Mouse (Mus musculus) hindbrain, embryonic 13.5 days (tissue): ENCODE results near the gene Sys1. TPM values are rescaled to one million over a fixed set of nuclear protein-coding genes. Genes with fewer than 3 reads are reported as not detected.

ENCODE experiments used
- ATAC-seq: fragments of 200-750 bp; cut with Nextera tagmentation; 2 replicates; pipeline ENCODE4 v1.8.0; 2017; ENCODE audit warnings: moderate TSS enrichment; ENCODE audit not compliant: low FRiP score
- H3K27ac ChIP-seq: fragments of 300-500 bp; sonication (generic); 2 replicates; pipeline ENCODE4 v1.5.1; 2015; ENCODE audit warnings: inconsistent platforms, mild to moderate bottlenecking, moderate library complexity
- H3K27me3 ChIP-seq: fragments of 300-500 bp; sonication (generic); 2 replicates; pipeline ENCODE4 v1.6.1; 2015; ENCODE audit warnings: mild to moderate bottlenecking, inconsistent platforms
- H3K36me3 ChIP-seq: fragments of 300-500 bp; sonication (generic); 2 replicates; pipeline ENCODE4 v1.6.1; 2015; ENCODE audit warnings: mild to moderate bottlenecking, inconsistent platforms
- H3K4me1 ChIP-seq: fragments of 300-500 bp; sonication (generic); replicated peaks from 2 replicates; pipeline ENCODE4 v1.6.1; 2015; ENCODE audit warnings: inconsistent platforms
- H3K4me2 ChIP-seq: fragments of 300-500 bp; sonication (generic); 2 replicates; pipeline ENCODE4 v1.6.1; 2015; ENCODE audit warnings: inconsistent platforms, mild to moderate bottlenecking, moderate library complexity
- H3K4me3 ChIP-seq: fragments of 300-500 bp; sonication (generic); 2 replicates; pipeline ENCODE4 v1.5.1; 2015; ENCODE audit warnings: mild to moderate bottlenecking, inconsistent platforms
- H3K9ac ChIP-seq: fragments of 300-500 bp; sonication (generic); 2 replicates; pipeline ENCODE4 v1.6.1; 2015; ENCODE audit warnings: mild to moderate bottlenecking, inconsistent platforms
- H3K9me3 ChIP-seq: fragments of 300-500 bp; sonication (generic); 2 replicates; pipeline ENCODE4 v1.6.1; 2016; ENCODE audit warnings: inconsistent platforms
- WGBS: fragments of 180-500 bp; shearing (Covaris S2); methylation state at CpG from one replicate; pipeline ENCODE4 v1.1.7; 2015; 5-methylcytosine and 5-hydroxymethylcytosine counted together
- polyA plus RNA-seq: library from polyadenylated mRNA; unstranded; fragments of >200 nt; fragmentation: Nextera tagmentation; extraction: Ambion mirVana; gene quantifications from 2 replicates; pipeline ENCODE4 v1.2.1, GENCODE M21; 2015

Gene Sys1
- polyA plus RNA-seq = 84.3 and 85.3 TPM in 2 replicates

DNA sequence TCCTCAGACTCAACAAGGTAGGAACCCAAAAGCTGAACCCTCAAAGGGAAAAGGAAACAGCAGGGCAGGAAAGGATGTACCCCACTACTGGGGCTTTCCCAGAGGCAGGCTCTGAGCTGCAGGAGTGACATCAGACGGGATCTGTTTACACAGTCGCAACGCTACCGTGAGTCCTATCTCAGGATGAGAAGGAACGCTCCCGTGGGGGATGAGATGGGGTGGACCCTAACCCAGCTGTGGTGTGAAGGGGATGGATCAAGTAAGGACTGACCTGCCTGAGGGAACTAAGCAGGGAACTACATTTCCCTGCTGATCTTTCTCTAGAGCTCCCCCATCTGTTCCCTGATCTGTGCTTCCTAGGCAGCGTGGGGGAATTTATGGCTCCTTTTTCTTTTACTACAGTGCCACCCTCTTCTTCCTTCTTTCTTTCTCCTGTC lies at the start of gene Sys1:
Gene Sys1, plus strand, starts transcription at position 101 of the 437 bp plus-strand sequence.
- Histone ChIP-seq H3K36me3 (no peaks in the 10 kb centered on the region), H3K4me3 (peak within 1 kb of the TSS; percentile 20), H3K27ac (peak within 1 kb of the TSS; percentile 44; the same call in 1 of the 2 replicates), H3K4me2 (peak within 1 kb of the TSS; percentile 35), H3K27me3 (no peaks in the 10 kb centered on the region), H3K4me1 (peaks cover 14% of the 10 kb centered on the region), H3K9me3 (no peaks in the 10 kb centered on the region), H3K9ac (peak within 1 kb of the TSS; percentile 62; the same call in 1 of the 2 replicates)
- ATAC-seq = no peak
- 3% methylated on average over 7 of the region's 7 CpGs for WGBS

DNA sequence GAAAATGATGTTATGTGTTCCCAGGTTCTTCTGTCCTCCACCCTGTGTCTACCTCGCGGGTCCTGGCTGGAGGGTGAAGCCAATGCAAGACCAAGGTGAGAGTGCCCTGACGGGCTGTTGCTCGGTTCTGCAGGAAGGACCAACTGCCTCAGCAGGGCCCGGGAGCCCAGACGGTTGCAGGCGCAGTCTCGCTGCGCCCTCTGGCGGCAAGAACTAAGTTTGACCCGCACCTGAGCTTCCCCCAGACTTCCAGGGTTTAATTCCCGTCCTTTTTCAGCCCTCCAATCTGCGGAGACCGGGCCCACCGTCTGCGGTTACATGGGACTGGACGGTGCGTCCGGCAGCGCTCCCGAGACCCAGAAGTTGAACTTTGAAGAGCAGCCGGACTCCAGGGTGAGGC lies 49.1 kb upstream of the Sys1 start:
- Histone ChIP-seq H3K4me1 (peaks cover 20% of the 10 kb centered on the region), H3K4me3 (no peak overlapping the region), H3K9me3 (no peaks in the 10 kb centered on the region), H3K9ac (no peak overlapping the region), H3K27ac (no peak overlapping the region), H3K27me3 (peaks cover 84% of the 10 kb centered on the region), H3K4me2 (no peak overlapping the region), H3K36me3 (no peaks in the 10 kb centered on the region)
- no peak for ATAC-seq
- WGBS = 1% methylated on average over 22 of the region's 22 CpGs

DNA sequence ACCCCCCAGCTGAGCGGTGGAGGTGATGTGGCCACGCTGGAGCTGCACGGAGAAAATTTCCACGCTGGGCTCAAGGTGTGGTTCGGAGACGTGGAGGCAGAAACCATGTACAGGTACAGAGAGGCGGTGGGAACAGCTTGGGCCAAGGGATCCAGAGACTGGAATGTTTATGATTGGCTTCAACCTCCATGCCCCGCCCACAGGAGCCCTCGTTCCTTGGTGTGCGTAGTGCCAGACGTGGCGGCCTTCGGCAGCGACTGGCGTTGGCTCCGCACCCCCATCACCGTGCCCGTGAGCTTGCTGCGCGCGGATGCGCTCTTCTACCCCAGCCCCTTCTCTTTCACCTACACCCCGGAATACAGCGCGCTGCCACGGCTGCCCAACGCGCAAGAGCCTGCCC lies 42.6 kb upstream of the Sys1 start:
- ATAC-seq = no peak
- peaks cover 38% of the 10 kb centered on the region for H3K27me3 ChIP-seq

DNA sequence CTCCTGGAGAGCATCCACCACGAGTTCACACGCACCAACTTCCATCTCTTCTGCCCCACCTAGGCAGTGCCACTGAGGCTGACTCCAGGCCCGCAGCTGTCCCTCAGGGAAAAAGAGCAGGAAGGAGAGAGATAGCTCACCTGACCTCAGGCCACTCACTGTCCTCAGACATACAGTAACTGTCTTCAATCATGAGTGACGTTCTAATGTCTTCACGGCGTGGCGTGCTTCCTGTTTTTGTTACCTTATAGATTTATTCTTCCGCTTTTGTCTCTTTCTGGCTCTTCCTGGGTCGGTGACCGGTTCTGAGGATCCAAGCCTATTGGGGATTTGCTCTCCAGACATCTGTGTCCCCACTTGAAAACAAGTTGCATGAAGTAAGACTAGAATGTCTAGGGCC lies 42.2 kb upstream of the Sys1 start:
- Histone ChIP-seq H3K27me3 (peaks cover 35% of the 10 kb centered on the region), H3K4me3 (peak overlapping the region; percentile 24), H3K27ac (no peak overlapping the region), H3K36me3 (no peaks in the 10 kb centered on the region), H3K4me1 (0 out of 2 replicates have a peak, but pooled peaks cover 4% of the 10 kb centered on the region), H3K9me3 (no peaks in the 10 kb centered on the region), H3K9ac (peak overlapping the region; percentile 49), H3K4me2 (peak overlapping the region; percentile 47)
- ATAC-seq = no peak
- WGBS = 80% methylated on average over 10 of the region's 10 CpGs

More for the DNA sequence above, 42.6 kb upstream of the Sys1 start:
- WGBS = 28% methylated on average over 28 of the region's 28 CpGs
- Histone ChIP-seq H3K27ac (no peak overlapping the region), H3K36me3 (no peaks in the 10 kb centered on the region), H3K9ac (peak overlapping the region; percentile 49), H3K4me1 (0 out of 2 replicates have a peak, but pooled peaks cover 4% of the 10 kb centered on the region), H3K9me3 (no peaks in the 10 kb centered on the region), H3K4me2 (peak overlapping the region; percentile 47), H3K4me3 (peak overlapping the region; percentile 24)

DNA sequence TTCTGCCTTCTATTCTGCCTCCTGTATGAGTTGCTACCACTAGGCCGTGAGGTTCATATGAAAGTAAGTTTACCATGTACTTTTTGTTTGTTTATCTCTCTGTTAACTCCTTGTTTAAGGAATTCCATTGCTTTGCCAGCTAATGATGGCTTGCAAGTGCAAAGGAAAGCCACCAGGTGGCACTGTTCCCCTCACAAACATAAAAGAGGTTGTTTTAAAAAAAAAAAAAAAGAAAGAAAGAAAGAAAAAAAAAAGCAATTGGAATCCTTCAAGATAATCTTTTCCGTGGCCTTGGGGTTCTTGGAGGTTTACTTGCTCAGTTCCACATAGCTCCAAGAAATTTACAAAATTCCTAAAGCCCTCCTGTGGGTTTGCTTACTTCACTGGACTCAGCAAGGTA lies 39.6 kb upstream of the Sys1 start:
- H3K4me2 ChIP-seq = no peak overlapping the region
- H3K4me1 ChIP-seq = 0 out of 2 replicates have a peak, but pooled peaks cover 4% of the 10 kb centered on the region
- no peak for ATAC-seq
- no peaks in the 10 kb centered on the region for H3K36me3 ChIP-seq
- H3K27ac ChIP-seq = no peak overlapping the region
- peaks cover 20% of the 10 kb centered on the region for H3K27me3 ChIP-seq
- 2% methylated on average over 2 of the region's 2 CpGs for WGBS
- no peak overlapping the region for H3K4me3 ChIP-seq
- no peaks in the 10 kb centered on the region for H3K9me3 ChIP-seq
- no peak overlapping the region for H3K9ac ChIP-seq

DNA sequence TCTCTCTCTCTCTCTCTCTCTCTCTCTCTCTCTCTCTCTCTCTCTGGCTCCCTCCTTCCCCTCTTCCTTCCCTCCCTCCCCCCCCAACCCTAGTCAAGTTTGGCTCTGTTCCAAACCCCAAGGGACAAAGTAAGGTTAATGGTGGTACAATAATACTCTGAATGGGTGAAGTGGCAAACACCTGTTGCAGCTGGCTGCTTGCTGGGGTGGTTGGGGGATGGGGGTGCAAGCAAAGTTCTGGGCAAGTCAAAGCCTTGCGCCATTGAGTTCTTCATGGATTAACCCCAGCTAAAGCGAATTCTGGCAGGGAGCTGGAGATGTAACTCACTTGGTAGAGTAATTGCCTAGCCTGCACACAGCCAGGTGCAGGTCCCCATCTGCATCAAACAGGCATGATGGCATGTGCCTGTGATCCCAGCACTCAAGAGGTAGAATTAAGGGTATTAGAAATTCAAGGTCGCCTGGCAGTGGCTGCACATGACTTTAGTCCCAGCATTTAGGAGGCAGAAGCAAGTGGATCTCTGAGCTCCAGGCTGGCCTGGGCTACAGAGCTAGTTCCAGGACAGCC lies 38.4 kb upstream of the Sys1 start:
- Histone ChIP-seq H3K4me1 (0 out of 2 replicates have a peak, but pooled peaks cover 4% of the 10 kb centered on the region), H3K27me3 (peaks cover 20% of the 10 kb centered on the region), H3K4me3 (no peak overlapping the region), H3K36me3 (no peaks in the 10 kb centered on the region), H3K4me2 (no peak overlapping the region), H3K27ac (no peak overlapping the region), H3K9me3 (no peaks in the 10 kb centered on the region), H3K9ac (no peak overlapping the region)
- no peak for ATAC-seq
- WGBS = 21% methylated on average over 3 of the region's 3 CpGs

DNA sequence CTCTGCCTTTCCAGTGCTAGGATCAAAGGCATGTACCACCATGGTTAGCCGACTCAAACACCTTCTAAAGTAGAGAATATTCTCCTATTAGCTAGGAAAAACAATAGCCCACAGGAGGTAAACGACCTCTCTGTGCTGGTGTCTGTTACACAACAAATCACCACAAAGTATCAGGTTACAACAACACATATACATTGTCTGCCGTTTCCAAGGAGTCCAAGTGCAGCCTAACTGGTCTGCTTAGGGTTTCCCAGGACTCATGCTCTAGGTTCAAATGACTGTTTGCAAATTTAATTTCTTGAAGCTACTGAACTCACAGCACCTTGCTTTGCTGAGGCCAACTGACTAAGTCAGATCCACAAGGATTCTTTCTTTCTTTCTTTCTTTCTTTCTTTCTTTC lies 37.3 kb upstream of the Sys1 start:
- Histone ChIP-seq H3K36me3 (no peaks in the 10 kb centered on the region), H3K9me3 (no peaks in the 10 kb centered on the region), H3K4me1 (no peaks in the 10 kb centered on the region), H3K4me3 (no peak overlapping the region), H3K27me3 (peaks cover 10% of the 10 kb centered on the region; the same call in 1 of the 2 replicates), H3K9ac (no peak overlapping the region), H3K4me2 (no peak overlapping the region), H3K27ac (no peak overlapping the region)
- no peak for ATAC-seq
- 3% methylated on average over 3 of the region's 3 CpGs for WGBS

DNA sequence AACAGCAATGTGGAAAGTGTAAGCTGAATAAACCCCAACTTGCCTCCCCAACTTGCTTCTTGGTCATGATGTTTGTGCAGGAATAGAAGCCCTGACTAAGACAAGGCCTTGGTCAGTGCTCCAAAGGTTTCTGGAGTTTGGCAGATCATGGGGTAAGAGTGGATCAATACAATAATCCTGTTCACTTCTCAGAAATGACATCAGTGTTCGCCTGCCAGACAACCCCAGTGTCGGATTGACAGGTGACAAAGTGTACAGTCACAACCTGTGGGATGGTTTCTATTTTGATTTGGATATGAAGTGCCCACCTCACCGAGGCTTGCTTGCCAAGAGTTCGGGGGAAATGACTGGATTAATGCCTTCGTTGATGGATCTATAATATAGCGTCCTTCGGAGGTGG lies 35.5 kb upstream of the Sys1 start:
- H3K36me3 ChIP-seq = no peaks in the 10 kb centered on the region
- 94% methylated on average over 7 of the region's 7 CpGs for WGBS
- no peak for ATAC-seq

DNA sequence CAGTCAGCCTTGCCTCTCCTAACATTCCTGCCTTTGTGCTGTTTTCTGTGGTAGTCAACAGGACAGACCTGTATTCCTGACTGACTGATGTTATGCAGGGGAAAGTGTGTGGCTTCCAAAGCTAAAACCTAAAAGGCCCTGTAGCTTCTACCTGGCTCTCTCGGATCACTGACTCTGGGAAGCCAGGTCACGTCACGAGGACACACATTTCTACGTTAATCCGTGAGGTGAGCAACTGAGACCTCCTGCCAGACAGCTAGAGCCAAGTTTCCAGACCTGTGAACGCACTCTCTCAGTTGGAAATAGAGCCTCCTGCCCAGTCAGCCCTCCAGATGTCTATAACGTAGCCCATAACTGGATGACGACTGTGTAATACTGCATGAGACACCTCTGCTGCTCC lies 34.8 kb upstream of the Sys1 start:
- no peak for ATAC-seq
- Histone ChIP-seq H3K36me3 (no peaks in the 10 kb centered on the region), H3K27ac (no peak overlapping the region), H3K9ac (no peak overlapping the region), H3K4me1 (no peaks in the 10 kb centered on the region), H3K4me2 (no peak overlapping the region), H3K9me3 (no peaks in the 10 kb centered on the region), H3K4me3 (no peak overlapping the region), H3K27me3 (peaks cover 4% of the 10 kb centered on the region; the same call in 1 of the 2 replicates)
- 94% methylated on average over 8 of the region's 8 CpGs for WGBS

More for the DNA sequence above, 35.5 kb upstream of the Sys1 start:
- Histone ChIP-seq H3K27ac (no peak overlapping the region), H3K4me3 (no peak overlapping the region), H3K9me3 (no peaks in the 10 kb centered on the region), H3K4me2 (no peak overlapping the region), H3K9ac (no peak overlapping the region), H3K27me3 (peaks cover 4% of the 10 kb centered on the region; the same call in 1 of the 2 replicates), H3K4me1 (no peaks in the 10 kb centered on the region)

DNA sequence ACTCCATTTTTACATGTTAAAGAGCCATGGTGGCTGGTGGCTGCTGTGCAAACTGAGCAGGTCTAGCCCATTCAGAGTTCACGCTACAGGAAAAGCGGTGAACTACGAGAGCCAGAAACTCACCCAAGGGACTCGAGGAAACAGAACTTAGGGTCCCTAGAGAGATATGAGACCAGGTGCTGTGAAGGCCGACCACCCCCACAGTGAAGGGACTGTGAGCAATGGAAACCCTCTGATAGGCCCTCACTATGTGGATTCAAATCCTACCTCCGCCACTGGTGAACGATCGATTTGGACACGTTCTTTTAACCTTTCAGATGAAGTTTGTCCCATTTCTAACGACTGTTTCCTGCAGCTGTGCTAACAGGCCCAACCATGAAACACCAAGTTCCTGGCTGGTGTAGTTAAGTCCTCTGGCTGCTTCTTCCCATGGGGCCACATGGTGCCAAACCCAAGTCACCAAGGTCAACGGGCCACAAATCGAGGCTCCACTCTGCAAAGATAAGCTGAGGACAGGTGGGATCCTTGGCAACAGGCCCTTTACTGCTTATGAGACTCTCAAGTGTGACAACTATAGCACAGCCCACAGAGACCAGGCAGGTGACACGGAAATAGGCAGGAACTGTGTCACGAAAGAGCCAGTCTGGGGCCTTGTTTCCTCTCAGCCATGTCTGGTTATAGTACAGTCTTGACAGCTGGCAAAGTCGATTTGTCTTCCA lies 33.9 kb upstream of the Sys1 start:
- 92% methylated on average over 15 of the region's 15 CpGs for WGBS
- no peak for ATAC-seq
- H3K27me3 ChIP-seq = peaks cover 4% of the 10 kb centered on the region; the same call in 1 of the 2 replicates
- H3K9me3 ChIP-seq = no peaks in the 10 kb centered on the region
- H3K4me3 ChIP-seq = no peak overlapping the region
- no peak overlapping the region for H3K4me2 ChIP-seq
- no peaks in the 10 kb centered on the region for H3K4me1 ChIP-seq
- no peak overlapping the region for H3K9ac ChIP-seq
- H3K36me3 ChIP-seq = no peaks in the 10 kb centered on the region
- no peak overlapping the region for H3K27ac ChIP-seq

DNA sequence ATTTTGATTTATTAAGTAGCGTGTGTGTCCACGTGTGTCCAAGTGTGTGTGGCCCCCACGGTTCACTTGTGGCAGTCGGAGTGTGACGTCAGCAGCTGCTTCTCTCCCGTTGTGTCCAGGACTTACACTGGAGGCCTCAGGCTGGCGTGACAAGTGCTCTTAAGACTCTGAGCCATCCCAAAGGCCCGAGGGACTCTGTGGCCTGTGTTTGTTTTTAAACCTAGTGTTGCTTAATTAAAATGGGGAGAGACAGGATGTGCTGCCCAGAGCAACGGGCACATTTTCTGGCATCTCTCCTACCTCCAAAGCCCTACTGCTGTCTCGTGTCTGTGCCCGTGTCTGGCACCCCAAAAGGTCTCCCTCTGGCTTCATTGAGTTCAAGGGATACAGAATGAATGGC lies 33.3 kb upstream of the Sys1 start:
- no peak overlapping the region for H3K4me2 ChIP-seq
- 86% methylated on average over 11 of the region's 11 CpGs for WGBS
- no peak overlapping the region for H3K4me3 ChIP-seq
- no peaks in the 10 kb centered on the region for H3K9me3 ChIP-seq
- no peak overlapping the region for H3K9ac ChIP-seq
- H3K36me3 ChIP-seq = no peaks in the 10 kb centered on the region
- H3K4me1 ChIP-seq = no peaks in the 10 kb centered on the region
- peaks cover 4% of the 10 kb centered on the region; the same call in 1 of the 2 replicates for H3K27me3 ChIP-seq
- no peak for ATAC-seq
- H3K27ac ChIP-seq = no peak overlapping the region

DNA sequence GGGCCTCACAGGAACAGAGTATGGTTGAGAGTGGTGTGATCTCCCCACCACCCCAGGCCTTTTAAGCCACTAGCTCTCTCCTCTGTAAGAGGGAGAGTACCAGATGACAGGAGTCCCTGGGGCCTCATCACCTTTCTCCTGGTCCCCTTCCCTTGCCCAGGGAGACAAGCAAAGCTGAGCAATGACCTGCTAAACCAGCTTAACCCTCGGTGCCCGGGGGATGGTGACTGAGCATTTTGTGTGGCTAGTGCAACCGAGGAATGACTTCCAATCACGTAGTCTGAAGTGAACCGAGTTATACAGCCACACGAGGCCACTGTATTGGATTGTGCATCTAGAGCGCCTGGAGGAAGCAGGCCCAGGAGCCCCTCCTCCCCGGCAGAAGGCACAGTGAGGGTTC lies 32.4 kb upstream of the Sys1 start:
- no peaks in the 10 kb centered on the region for H3K4me1 ChIP-seq
- H3K9me3 ChIP-seq = no peaks in the 10 kb centered on the region
- no peaks in the 10 kb centered on the region for H3K36me3 ChIP-seq
- ATAC-seq = no peak
- no peak overlapping the region for H3K27ac ChIP-seq
- peaks cover 1% of the 10 kb centered on the region; the same call in 1 of the 2 replicates for H3K27me3 ChIP-seq
- H3K9ac ChIP-seq = no peak overlapping the region
- WGBS = 91% methylated on average over 8 of the region's 8 CpGs
- no peak overlapping the region for H3K4me2 ChIP-seq
- H3K4me3 ChIP-seq = no peak overlapping the region
